Mouse (Mus musculus) cerebellum, postnatal 10 days (tissue): Measurements from ENCODE around the gene Inafm1.
"Not testable (repeated sequence)": the region's sequence is repeated elsewhere in the genome, so short reads cannot be mapped to it uniquely, and the experiment has no call there.

Experiments used
- DNase-seq, 2 experiments: peaks; one replicate each; pipeline ENCODE4 v3.0.0; 2021; ENCODE audit warnings: mixed read lengths in 2 of 2

The Inafm1 gene

GRCm38 (mm10) chr7:16261097-16261496 is 12.3 kb downstream of the Inafm1 start:
- no peak for DNase-seq

GRCm38 (mm10) chr7:16259110-16259590 is 14.3 kb downstream of the Inafm1 start, which contains the start of gene C5ar1:
C5ar1 (minus strand) TSS chr7:16259540.
- no peak for DNase-seq

- no peak for DNase-seq
These were observed 15.6 kb downstream of the Inafm1 start for GRCm38 (mm10) chr7:16257830-16258229.

- DNase-seq = not testable (repeated sequence)
These were observed 17.5 kb downstream of the Inafm1 start for GRCm38 (mm10) chr7:16255963-16256362.

GRCm38 (mm10) chr7:16254195-16254594 is 19.2 kb downstream of the Inafm1 start:
- no peak for DNase-seq

GRCm38 (mm10) chr7:16250687-16251086 is 22.7 kb downstream of the Inafm1 start:
- no peak for DNase-seq

GRCm38 (mm10) chr7:16245958-16246357 is 27.5 kb downstream of the Inafm1 start:
- DNase-seq = no peak

- no peak for DNase-seq
These were observed 29.4 kb downstream of the Inafm1 start, which contains the start of gene C5ar2 for GRCm38 (mm10) chr7:16244067-16244466. C5ar2 (minus strand) TSS chr7:16244154.

- DNase-seq = no peak
These were observed 31.2 kb downstream of the Inafm1 start for GRCm38 (mm10) chr7:16242198-16242597.

GRCm38 (mm10) chr7:16241787-16242186 is 31.6 kb downstream of the Inafm1 start:
- no peak for DNase-seq

GRCm38 (mm10) chr7:16240978-16241303 is 32.5 kb downstream of the Inafm1 start:
- DNase-seq = no peak

- no peak for DNase-seq
These were observed 33.0 kb downstream of the Inafm1 start for GRCm38 (mm10) chr7:16240281-16240977.

- no peak for DNase-seq
These were observed 33.8 kb downstream of the Inafm1 start for GRCm38 (mm10) chr7:16239554-16239997.

GRCm38 (mm10) chr7:16229869-16230268 is 43.5 kb downstream of the Inafm1 start:
- no peak for DNase-seq
